Mouse (Mus musculus) megakaryocyte progenitor cell, adult 5-6 weeks (primary cell): ENCODE results near the gene Pbx1. TPM values are rescaled to one million over a fixed set of nuclear protein-coding genes. Genes with fewer than 3 reads are reported as not detected.

Experiments
- ATAC-seq: replicated peaks from 2 replicates; pipeline ENCODE4 v1.8.0; 2016; ENCODE audit warnings: mild to moderate bottlenecking, moderate TSS enrichment, inconsistent platforms; ENCODE audit not compliant: poor library complexity
- total RNA-seq, 2 experiments: library from RNA; stranded (forward) in 1 of 2; stranded (reverse) in 1 of 2; fragments of 157-497, 149-512 nt in 1 of 2; fragments of 200-1000 nt in 1 of 2; gene quantifications; 2 replicates each; pipeline versions ENCODE4 v1.2.3 to v1.2.4; 2015 to 2017

The Pbx1 gene
- total RNA-seq, 2 experiments from 2014 or later = 2.5 to 10.7 TPM

DNA sequence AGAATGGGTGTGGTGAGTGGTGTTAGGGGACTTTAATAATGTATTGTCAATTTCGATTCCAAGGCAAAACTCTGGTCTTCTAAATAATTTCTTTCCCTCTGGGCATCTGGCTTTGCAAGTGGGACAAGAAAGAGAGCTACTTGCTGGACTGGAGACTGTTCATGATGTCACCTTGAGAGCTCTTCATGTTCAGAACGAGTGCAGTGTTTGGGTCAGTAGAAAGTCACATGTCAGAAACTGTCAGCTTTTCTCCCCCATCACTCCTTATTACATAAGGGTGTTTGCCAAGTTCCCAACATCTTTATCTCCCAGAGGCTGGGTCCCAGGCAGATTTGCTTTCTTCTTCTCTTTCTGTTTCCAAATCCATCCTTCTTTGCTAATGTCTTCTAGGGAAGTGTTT lies 328.2 kb downstream of the Pbx1 start:
- ATAC-seq = no peak

DNA sequence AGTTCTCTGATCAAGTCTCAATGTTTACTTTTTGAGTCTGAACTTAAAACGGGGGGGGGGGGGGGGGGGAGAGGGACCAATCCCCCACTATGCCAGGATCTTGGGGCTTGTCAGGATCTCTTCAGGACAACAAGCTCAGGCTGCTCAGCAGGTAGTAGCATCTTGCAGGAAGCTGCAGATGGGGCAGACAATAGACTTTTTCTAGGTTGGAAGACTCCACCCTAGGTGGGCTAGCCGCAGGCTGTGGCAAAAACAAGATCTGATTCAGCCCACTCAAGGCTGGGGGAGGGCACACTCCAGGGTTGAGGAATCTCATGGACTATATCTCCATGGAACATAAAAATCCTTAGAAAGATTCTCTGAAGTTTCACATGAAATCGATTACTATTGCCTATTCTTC lies 330.6 kb downstream of the Pbx1 start:
- no peak for ATAC-seq

DNA sequence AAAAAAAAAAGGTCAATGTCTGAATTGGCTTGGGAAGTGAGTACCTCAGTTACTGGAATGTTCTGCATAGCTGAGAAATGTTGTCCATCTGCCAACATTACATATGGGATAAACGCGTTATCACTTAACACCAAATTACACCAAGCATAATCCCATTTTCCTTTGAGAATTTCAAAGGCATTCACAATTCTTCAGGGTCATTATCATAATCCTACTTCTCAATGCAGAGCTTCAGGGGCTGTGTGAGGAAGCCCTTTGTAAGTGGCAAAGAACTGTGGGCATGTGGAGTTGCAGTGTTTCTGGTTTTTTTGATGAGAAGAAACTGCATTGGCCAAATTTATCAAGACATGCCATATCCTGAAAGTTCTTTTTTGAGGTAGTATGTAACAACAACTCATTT lies 333.3 kb downstream of the Pbx1 start:
- no peak for ATAC-seq

DNA sequence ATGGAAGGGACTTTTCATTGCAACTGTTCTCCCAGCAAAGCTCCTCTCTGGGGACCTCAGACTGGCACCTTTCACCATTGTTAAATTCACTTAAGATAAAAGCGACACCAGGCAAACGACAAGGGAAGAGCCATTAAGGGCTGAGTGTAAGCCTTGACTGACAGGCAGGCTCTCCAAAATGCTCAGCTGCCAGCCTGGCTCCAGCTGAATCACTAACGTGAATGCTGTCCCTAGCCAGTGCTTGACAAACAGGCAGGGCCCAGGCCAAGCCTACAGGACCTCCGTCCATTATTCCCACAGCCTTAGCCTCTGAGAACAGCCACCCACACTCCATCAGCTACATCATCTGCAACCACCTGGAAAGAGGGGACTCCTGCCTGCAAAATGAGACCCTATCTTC lies 337.4 kb downstream of the Pbx1 start:
- ATAC-seq = no peak

GRCm38 (mm10) chr1:168093044-168093443 lies 339.0 kb downstream of the Pbx1 start:
- ATAC-seq = no peak

DNA sequence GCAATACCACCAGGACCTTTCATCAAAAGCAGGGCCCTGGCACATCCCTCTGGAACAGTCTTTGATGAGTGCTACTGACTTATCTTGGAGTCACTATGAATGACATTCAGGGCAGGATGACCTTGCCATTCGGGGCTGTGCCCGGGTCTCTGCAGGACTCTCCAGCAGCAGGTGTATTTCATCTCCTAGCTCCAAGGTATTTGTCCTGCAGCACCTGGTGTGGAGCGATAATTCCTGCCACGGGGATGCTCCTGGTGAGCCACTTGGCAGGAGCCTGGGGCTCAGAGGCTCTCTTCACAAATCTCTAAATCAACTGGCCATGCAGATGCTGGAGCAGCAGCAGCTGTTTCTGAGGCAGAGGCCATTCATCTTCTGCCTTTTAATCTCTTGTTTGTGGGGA lies 340.4 kb downstream of the Pbx1 start:
- no peak for ATAC-seq

DNA sequence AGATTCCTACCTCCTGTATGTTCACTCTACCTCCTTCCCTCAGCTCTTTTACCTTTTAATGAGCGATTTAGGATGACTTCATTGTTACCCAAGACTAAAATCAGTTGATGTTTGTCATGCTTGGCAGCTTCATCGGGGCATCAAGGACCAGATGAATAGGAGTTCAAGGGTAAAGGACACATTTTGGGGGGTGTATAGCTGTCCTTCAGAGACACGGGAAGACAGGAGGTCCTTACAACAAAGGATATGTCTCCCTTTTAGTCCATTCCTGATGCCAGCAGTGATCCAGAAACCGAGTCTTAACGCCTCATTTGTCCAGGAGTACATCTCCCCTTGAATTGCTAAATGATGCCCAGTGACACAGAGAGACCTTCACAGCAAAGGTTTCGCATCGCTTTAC lies 343.4 kb downstream of the Pbx1 start:
- ATAC-seq = no peak

DNA sequence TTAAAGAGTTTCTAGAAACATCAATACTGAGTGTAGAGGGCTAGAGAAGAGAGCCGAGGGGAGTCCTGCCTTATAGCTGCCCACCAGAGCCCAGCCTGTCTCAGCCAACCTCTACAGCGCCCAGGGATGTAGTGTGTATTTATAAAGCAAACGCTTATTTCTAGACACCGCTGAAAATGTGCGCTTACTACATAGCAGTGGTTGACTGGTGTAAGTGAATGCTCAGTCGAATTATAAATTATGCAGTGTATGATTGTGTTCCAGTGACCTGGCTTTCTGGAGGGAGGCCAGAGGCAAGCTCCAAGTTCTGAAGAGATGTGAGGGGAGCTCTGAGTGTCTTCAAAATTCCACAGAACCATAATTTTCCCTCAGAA lies 352.7 kb downstream of the Pbx1 start:
- ATAC-seq = no peak

GRCm38 (mm10) chr1:168078746-168079393 lies 353.2 kb downstream of the Pbx1 start:
- no peak for ATAC-seq

DNA sequence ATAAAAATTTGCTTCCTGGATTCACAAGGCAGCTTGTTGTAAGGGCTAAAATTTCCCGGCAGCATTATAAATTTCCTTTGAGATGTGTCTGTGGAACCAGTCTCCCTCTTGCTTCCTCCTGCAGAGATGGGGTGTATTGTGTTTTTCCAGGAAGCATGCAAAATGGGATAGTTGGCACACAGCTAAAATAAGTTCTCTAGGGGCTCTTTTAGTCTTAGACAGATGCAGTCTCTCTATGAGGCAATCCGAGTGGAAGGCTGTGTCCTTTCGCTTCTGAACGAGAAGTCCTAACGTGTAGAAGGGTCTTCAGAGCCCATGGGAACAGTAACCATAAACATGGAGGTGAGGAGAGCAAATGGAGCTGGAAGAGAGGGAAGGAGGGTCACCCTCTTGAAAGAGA lies 360.1 kb downstream of the Pbx1 start:
- ATAC-seq = no peak

- no peak for ATAC-seq
Observed at GRCm38 (mm10) chr1:168070273-168070910, 361.7 kb downstream of the Pbx1 start.

DNA sequence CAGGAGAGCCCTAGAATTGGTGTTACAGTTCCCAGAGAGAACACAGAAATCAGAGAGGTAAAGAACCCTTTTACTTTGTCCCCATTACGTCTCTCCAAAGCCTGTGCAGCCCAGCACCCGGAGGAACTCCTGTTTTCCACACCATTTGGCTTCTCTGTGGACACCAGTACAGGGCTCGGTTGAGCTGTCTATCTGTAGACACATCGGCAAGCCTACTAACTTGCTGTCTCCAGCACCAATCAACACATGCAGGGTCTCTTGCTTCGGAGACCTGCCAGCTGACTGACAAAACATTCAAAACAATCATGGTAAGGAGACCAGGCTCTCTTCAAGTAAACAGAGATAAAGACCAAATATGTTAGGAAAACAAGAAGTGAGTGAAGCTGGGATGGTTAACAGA lies 362.3 kb downstream of the Pbx1 start:
- ATAC-seq = no peak
